Mouse (Mus musculus): ENCODE data around the gene Kpna1. TPM values are rescaled to one million over a fixed set of nuclear protein-coding genes. Genes with fewer than 3 reads are reported as not detected.
"Not testable (repeated sequence)": the region's sequence is repeated elsewhere in the genome, so short reads cannot be mapped to it uniquely, and the experiment has no call there.

The Kpna1 gene
- polyA plus RNA-seq (2014; fragmentation: Nextera tagmentation; extraction: Ambion mirVana): 84.9 and 86.5 TPM in 2 replicates

GRCm38 (mm10) chr16:35978450-35978849 is at the start of gene Kpna1:
Gene Kpna1, plus strand, starts transcription at chr16:35978750.
- not testable (repeated sequence) for H3K27me3 ChIP-seq (ENCODE audit: control insufficient read depth, insufficient read depth, low read length); ATAC-seq (replicated peaks; ENCODE audit: low FRiP score); H3K27ac ChIP-seq (ENCODE audit: low read depth, low read length); H3K4me3 ChIP-seq (ENCODE audit: low read depth, low read length); H3K36me3 ChIP-seq (ENCODE audit: control insufficient read depth, insufficient read depth, low read length); H3K9me3 ChIP-seq (ENCODE audit: control insufficient read depth, low read length); DNase-seq (ENCODE audit: low spot score); H3K4me2 ChIP-seq (ENCODE audit: low read depth, low read length, severe bottlenecking); H3K9ac ChIP-seq (ENCODE audit: low read length); H3K4me1 ChIP-seq (replicated peaks; ENCODE audit: control insufficient read depth, insufficient read depth, low read length)
- 83% methylated on average over 1 of the region's 1 CpGs for WGBS

DNA sequence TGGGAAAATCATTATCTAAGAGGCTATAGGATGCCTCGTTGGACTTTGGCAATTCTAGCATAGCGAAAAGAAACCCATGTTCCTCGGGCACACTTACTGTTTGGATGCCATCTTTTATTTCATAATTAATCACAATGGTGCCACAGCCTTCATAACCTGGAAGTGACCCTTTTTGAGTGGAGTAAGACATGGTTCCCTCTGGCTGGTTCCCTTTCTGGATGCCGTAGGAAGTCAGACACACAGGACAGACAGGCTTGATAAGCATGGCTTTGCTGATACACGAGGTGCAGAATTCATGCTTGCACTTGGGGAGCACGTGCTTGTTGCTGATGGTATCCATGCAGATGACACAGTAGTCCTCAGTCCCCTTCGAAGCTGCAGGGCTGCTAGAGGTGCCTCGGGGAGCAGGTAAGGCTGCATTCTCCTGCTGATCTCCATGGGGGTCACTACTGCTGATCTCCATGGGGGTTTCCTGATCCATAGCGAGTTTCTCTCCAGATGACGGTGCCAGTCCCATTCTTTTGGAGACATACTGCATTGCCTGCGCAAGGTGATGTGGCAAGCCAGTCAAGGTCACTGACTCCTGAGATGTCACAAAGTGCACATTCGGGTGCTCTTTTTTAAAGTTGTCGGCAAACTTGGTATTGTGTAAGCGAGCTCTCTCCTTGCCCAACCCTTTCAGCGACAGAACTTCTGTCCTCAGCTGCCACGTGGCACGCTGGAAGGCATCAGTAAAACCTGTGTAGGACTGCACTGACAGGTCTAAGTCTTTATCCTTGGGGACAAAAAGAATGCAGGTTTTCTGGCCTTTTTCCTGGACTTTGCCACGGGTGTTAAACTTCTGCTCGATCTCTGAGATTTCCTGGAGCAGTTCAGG is 46.1 kb upstream of the Kpna1 start:
- H3K9ac ChIP-seq (ENCODE audit: low read length): no peak overlapping the region
- H3K4me1 ChIP-seq (replicated peaks; ENCODE audit: control insufficient read depth, insufficient read depth, low read length): no peaks in the 10 kb centered on the region
- no peak overlapping the region for H3K4me3 ChIP-seq (ENCODE audit: low read depth, low read length)
- WGBS: 87% methylated on average over 19 of the region's 19 CpGs
- no peak overlapping the region for H3K4me2 ChIP-seq (ENCODE audit: low read depth, low read length, severe bottlenecking)
- no peaks in the 10 kb centered on the region for H3K36me3 ChIP-seq (ENCODE audit: control insufficient read depth, insufficient read depth, low read length)
- no peaks in the 10 kb centered on the region for H3K9me3 ChIP-seq (ENCODE audit: control insufficient read depth, low read length)
- ATAC-seq (replicated peaks; ENCODE audit: low FRiP score): no peak
- no peak overlapping the region for H3K27ac ChIP-seq (ENCODE audit: low read depth, low read length)
- no peaks in the 10 kb centered on the region for H3K27me3 ChIP-seq (ENCODE audit: control insufficient read depth, insufficient read depth, low read length)
- no peak for DNase-seq (ENCODE audit: low spot score)

DNA sequence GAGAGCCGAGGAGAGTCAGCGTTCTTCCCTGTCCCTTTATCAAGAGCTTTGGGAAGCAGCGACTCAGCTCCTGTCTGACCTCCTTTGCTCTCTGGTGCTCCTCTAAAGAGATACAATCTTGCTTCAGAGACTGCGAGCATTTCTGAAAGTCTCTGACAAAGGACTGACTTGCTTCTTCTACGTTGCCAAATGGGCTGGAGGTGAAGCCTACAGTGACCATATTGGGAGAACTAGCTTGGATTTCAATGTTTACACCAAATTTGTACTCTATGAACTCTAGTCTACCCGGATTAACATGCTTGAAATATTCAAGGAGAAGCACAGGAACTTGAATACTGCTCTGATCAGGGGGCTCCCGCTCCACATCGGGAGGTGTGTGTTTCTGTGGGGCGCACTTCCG is 45.4 kb upstream of the Kpna1 start:
- H3K36me3 ChIP-seq (ENCODE audit: control insufficient read depth, insufficient read depth, low read length): no peaks in the 10 kb centered on the region
- no peak overlapping the region for H3K9ac ChIP-seq (ENCODE audit: low read length)
- H3K4me2 ChIP-seq (ENCODE audit: low read depth, low read length, severe bottlenecking): no peak overlapping the region
- no peaks in the 10 kb centered on the region for H3K9me3 ChIP-seq (ENCODE audit: control insufficient read depth, low read length)
- ATAC-seq (replicated peaks; ENCODE audit: low FRiP score) (no peak), DNase-seq (ENCODE audit: low spot score) (no peak)
- no peaks in the 10 kb centered on the region for H3K4me1 ChIP-seq (replicated peaks; ENCODE audit: control insufficient read depth, insufficient read depth, low read length)
- WGBS: 86% methylated on average over 10 of the region's 10 CpGs
- no peak overlapping the region for H3K27ac ChIP-seq (ENCODE audit: low read depth, low read length)
- H3K27me3 ChIP-seq (ENCODE audit: control insufficient read depth, insufficient read depth, low read length): no peaks in the 10 kb centered on the region
- H3K4me3 ChIP-seq (ENCODE audit: low read depth, low read length): no peak overlapping the region

DNA sequence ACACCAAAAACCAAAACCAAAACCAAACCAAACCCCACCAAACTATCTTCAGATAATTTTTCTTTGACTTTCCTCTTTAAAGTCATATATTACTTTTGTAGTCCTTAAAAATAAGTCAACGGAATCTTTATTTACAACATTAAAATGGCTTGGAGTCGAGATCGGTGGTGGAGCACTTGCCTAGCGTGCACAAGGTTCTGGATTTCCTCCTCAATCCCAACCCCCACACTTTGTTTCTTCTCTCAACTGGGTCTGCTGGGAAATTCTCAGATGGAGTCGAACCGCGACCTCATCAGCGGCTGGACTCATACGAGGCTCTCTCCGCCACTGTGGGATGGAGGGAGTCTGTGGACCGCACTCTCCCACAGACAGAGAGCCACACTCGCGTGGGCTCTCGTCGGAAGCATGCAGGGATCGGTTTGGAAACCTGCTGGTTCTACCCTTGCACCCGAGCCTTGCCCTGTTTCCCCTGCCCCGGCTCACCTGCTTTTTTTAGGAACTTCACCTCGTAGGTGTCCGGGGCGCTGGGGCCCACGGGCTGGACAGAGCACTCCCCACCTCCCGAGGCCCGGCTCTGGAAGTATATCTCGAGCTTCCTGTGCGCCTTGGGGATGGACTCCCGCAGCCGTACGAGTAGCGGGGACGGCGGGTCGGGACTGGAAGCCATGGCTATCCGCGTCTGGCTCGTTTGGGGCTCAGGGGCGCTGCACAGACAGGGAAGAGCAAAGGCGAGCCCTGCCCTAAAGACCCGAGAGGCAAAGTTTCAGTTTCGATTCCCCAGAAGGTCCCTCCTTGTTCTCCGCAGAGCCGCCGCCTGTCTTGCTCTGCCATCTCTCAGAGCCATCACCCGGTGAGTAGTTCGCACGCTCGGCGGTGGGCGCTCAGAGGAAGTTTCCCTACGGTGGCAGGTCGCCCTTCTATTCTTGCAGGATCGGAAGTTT is 40.1 kb upstream of the Kpna1 start, which contains the start of the genes Parp9 and Dtx3l:
Parp9 (plus strand) TSS at position 260 of the 941 bp plus-strand sequence.
Dtx3l (minus strand) TSS at position 941 of the 941 bp plus-strand sequence.
- no peaks in the 10 kb centered on the region; the same call in 1 of the 2 replicates for H3K4me1 ChIP-seq (replicated peaks; ENCODE audit: control insufficient read depth, insufficient read depth, low read length)
- DNase-seq (ENCODE audit: low spot score): peak; percentile 71
- no peaks in the 10 kb centered on the region for H3K36me3 ChIP-seq (ENCODE audit: control insufficient read depth, insufficient read depth, low read length)
- H3K27me3 ChIP-seq (ENCODE audit: control insufficient read depth, insufficient read depth, low read length): no peaks in the 10 kb centered on the region; the same call in 1 of the 2 replicates
- H3K27ac ChIP-seq (ENCODE audit: low read depth, low read length): no peak within 1 kb of the TSS
- ATAC-seq (replicated peaks; ENCODE audit: low FRiP score): peak; percentile 53
- peak within 1 kb of the TSS; percentile 86 for H3K4me2 ChIP-seq (ENCODE audit: low read depth, low read length, severe bottlenecking)
- H3K9me3 ChIP-seq (ENCODE audit: control insufficient read depth, low read length): no peaks in the 10 kb centered on the region
- WGBS: 1% methylated on average over 52 of the region's 52 CpGs
- H3K9ac ChIP-seq (ENCODE audit: low read length): peak within 1 kb of the TSS; percentile 75
- H3K4me3 ChIP-seq (ENCODE audit: low read depth, low read length): peak within 1 kb of the TSS; percentile 56

- ATAC-seq (replicated peaks; ENCODE audit: low FRiP score) (no peak), DNase-seq (ENCODE audit: low spot score) (no peak)
- Histone ChIP-seq H3K27me3 (ENCODE audit: control insufficient read depth, insufficient read depth, low read length) (no peaks in the 10 kb centered on the region; the same call in 1 of the 2 replicates), H3K9ac (ENCODE audit: low read length) (peak overlapping the region; percentile 75), H3K4me1 (replicated peaks; ENCODE audit: control insufficient read depth, insufficient read depth, low read length) (no peaks in the 10 kb centered on the region; the same call in 1 of the 2 replicates), H3K4me3 (ENCODE audit: low read depth, low read length) (peak overlapping the region; percentile 56), H3K36me3 (ENCODE audit: control insufficient read depth, insufficient read depth, low read length) (no peaks in the 10 kb centered on the region), H3K4me2 (ENCODE audit: low read depth, low read length, severe bottlenecking) (peak overlapping the region; percentile 86), H3K9me3 (ENCODE audit: control insufficient read depth, low read length) (no peaks in the 10 kb centered on the region), H3K27ac (ENCODE audit: low read depth, low read length) (no peak overlapping the region)
- WGBS: 4% methylated on average over 6 of the region's 6 CpGs
Observed at GRCm38 (mm10) chr16:35939261-35939660, 39.3 kb upstream of the Kpna1 start.

- Histone ChIP-seq H3K27me3 (ENCODE audit: control insufficient read depth, insufficient read depth, low read length) (no peaks in the 10 kb centered on the region; the same call in 1 of the 2 replicates), H3K4me1 (replicated peaks; ENCODE audit: control insufficient read depth, insufficient read depth, low read length) (no peaks in the 10 kb centered on the region; the same call in 1 of the 2 replicates), H3K27ac (ENCODE audit: low read depth, low read length) (no peak overlapping the region), H3K9ac (ENCODE audit: low read length) (no peak overlapping the region; the same call in 1 of the 2 replicates), H3K36me3 (ENCODE audit: control insufficient read depth, insufficient read depth, low read length) (no peaks in the 10 kb centered on the region), H3K4me3 (ENCODE audit: low read depth, low read length) (peak overlapping the region; percentile 56; the same call in 1 of the 2 replicates), H3K9me3 (ENCODE audit: control insufficient read depth, low read length) (no peaks in the 10 kb centered on the region), H3K4me2 (ENCODE audit: low read depth, low read length, severe bottlenecking) (peak overlapping the region; percentile 86; the same call in 1 of the 2 replicates)
- DNase-seq (ENCODE audit: low spot score): peak; percentile 83
- WGBS: 12% methylated on average over 9 of the region's 9 CpGs
- no peak for ATAC-seq (replicated peaks; ENCODE audit: low FRiP score)
Observed at GRCm38 (mm10) chr16:35939690-35940089, 38.9 kb upstream of the Kpna1 start.

GRCm38 (mm10) chr16:35941382-35941781 is 37.2 kb upstream of the Kpna1 start:
- Histone ChIP-seq H3K4me3 (ENCODE audit: low read depth, low read length) (no peak overlapping the region), H3K4me1 (replicated peaks; ENCODE audit: control insufficient read depth, insufficient read depth, low read length) (no peaks in the 10 kb centered on the region; the same call in 1 of the 2 replicates), H3K27ac (ENCODE audit: low read depth, low read length) (no peak overlapping the region), H3K4me2 (ENCODE audit: low read depth, low read length, severe bottlenecking) (no peak overlapping the region), H3K9me3 (ENCODE audit: control insufficient read depth, low read length) (no peaks in the 10 kb centered on the region), H3K9ac (ENCODE audit: low read length) (no peak overlapping the region), H3K27me3 (ENCODE audit: control insufficient read depth, insufficient read depth, low read length) (no peaks in the 10 kb centered on the region; the same call in 1 of the 2 replicates), H3K36me3 (ENCODE audit: control insufficient read depth, insufficient read depth, low read length) (no peaks in the 10 kb centered on the region)
- DNase-seq (ENCODE audit: low spot score) (no peak), ATAC-seq (replicated peaks; ENCODE audit: low FRiP score) (no peak)
- 83% methylated on average over 7 of the region's 7 CpGs for WGBS

DNA sequence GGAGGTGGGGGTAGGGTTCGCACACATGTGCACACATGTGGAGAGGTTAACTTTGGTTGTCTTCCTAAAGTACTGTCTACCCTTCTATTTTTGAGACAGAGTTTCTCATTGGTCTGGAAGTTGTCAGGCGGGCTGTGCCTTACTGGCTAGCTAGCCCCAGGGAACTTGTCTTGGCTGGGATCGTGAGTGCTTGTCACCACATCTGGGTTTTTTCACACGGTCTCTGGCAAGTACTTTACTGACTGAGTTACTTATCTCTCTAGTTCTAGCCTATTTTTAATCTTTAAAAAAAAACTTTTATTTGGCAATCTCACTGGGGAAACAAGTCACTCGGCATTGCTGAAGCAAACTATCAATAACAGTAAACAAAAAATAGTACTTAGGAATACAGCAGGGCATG is 29.3 kb upstream of the Kpna1 start:
- H3K9ac ChIP-seq (ENCODE audit: low read length): no peak overlapping the region
- no peaks in the 10 kb centered on the region for H3K9me3 ChIP-seq (ENCODE audit: control insufficient read depth, low read length)
- WGBS: 90% methylated on average over 5 of the region's 5 CpGs
- H3K36me3 ChIP-seq (ENCODE audit: control insufficient read depth, insufficient read depth, low read length): no peaks in the 10 kb centered on the region
- no peaks in the 10 kb centered on the region for H3K4me1 ChIP-seq (replicated peaks; ENCODE audit: control insufficient read depth, insufficient read depth, low read length)
- ATAC-seq (replicated peaks; ENCODE audit: low FRiP score): no peak
- no peak overlapping the region for H3K27ac ChIP-seq (ENCODE audit: low read depth, low read length)
- H3K4me2 ChIP-seq (ENCODE audit: low read depth, low read length, severe bottlenecking): no peak overlapping the region
- DNase-seq (ENCODE audit: low spot score): no peak
- H3K4me3 ChIP-seq (ENCODE audit: low read depth, low read length): no peak overlapping the region
- no peaks in the 10 kb centered on the region for H3K27me3 ChIP-seq (ENCODE audit: control insufficient read depth, insufficient read depth, low read length)
